Mouse (Mus musculus) testis, adult 2 months (tissue): ENCODE measurements at regions not wholly inside any gene's neighbourhood (a gene's known extent, or its start where the extent isn't known, plus 50 kb on each side); places are given as distances from the start of the nearest gene placed in this dataset.

Source experiments
- CTCF ChIP-seq: fragments of 200-500 bp; IDR thresholded peaks from 2 replicates; pipeline ENCODE4 v1.5.1; 2012; ENCODE audit warnings: low read depth, mild to moderate bottlenecking, inconsistent platforms, low read length, moderate library complexity; ENCODE audit not compliant: control insufficient read depth, insufficient read depth, insufficient replicate concordance
- POLR2A ChIP-seq: fragments of 200-500 bp; IDR thresholded peaks from 2 replicates; pipeline ENCODE4 v1.6.1; 2012; ENCODE audit warnings: low read depth, mild to moderate bottlenecking, inconsistent platforms, low read length, moderate library complexity; ENCODE audit not compliant: control insufficient read depth

DNA sequence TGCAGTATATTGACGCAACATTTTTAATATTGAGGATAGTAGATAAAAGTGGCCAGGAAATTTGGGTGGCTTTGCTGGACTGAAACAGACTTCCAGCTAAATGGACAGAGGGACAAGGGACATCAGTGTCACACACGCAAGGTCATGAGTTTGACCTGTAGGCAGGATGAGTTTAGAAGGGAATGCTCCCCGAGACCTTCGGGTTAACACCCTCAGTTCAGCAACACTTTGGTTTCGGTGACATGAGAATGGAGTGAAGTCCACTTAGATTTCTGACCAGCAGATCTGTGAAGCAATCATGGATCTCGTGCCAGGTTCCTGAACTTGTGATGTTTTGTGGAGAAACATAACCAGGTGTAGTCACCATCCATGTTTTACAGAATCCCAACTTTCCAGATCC is 196.3 kb downstream of the Phlda1 start:
- TF ChIP-seq CTCF: no peak
- TF ChIP-seq POLR2A: no peak
